Mouse (Mus musculus) large intestine, adult 2 months (tissue): Measurements from ENCODE around the gene Hspa13. TPM values are rescaled to one million over a fixed set of nuclear protein-coding genes. Genes with fewer than 3 reads are reported as not detected.

Source experiments
- DNase-seq: peaks from one replicate; pipeline ENCODE4 v3.0.0-alpha.2; 2012; ENCODE audit warnings: low read depth, low spot score
- WGBS: fragments of 180-500 bp; shearing (Covaris S2); methylation state at CpG from one replicate; pipeline ENCODE4 v1.1.7; 2018; 5-methylcytosine and 5-hydroxymethylcytosine counted together
- polyA plus RNA-seq: library from polyadenylated mRNA; depleted of rRNA; stranded (reverse); fragments of >200 nt; gene quantifications from 2 replicates; pipeline ENCODE4 v1.2.3, GENCODE M21; 2012; rRNA removed

Hspa13 gene
- polyA plus RNA-seq: 4.3 and 7.2 TPM in 2 replicates

DNA sequence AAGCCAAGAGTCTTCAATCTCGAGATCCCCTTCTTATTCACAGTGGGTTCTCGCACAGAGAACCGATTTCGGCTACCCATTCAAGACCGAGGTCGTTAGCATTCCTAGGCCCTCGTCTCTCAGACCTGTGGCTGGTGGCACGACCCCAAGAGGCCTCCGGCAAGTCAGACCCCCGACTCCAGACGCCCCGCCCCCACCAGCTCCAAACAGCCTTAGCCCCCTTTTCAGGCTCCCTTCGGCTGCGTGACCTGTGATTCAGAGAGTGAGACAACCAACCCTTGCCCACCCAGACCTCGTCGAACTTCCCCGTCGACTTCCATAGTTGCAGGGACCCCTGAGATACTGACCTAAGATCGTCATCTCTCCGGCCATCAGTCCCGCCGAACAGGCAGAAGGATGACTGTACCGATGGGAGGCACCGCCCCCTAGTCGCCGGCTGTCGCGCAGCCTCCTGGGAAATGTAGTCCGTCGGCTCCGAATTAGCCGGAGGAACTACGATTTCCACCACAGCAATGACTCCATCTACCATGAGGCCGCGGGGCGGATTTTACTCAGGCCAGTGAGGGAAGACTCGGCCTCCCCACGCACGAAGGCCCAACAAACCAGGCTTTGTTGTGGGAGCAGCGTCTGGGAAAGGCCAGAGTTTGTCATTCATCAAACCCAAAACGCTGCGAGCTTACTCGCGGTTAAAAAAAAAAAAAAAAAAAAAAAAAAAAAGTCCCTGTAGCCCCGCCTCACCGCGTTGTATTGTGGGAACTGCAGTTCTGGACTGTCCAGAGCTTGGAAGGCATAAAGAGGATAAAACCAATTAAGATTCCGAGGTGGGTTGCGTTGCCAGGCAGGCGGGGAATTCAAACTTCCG, at the start of gene Hspa13:
TSS of gene Hspa13 (minus strand) at position 717 of the 862 bp plus-strand sequence.
- WGBS: under 1% methylated on average over 51 of the region's 51 CpGs
- DNase-seq: peak; percentile 92

DNA sequence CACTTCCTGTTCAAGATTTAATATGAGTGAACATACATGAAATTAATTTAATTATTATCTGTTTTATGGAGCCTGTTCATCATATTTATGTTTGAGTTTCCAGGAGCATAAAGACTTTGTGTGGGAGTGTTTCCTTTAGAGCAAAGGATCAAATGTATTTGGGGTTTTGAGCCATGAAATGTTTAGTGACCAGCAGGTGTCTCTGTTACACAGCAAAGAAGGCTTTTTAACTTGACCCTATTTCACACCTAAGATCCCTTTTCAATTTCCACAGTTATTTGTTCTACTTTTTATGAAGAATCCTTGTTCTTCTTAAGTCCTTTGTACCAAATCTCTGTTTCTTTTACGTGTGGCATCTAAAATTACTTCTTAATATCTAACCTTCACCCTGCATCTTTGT, 12.4 kb upstream of the Hspa13 start:
- 26% methylated on average over 1 of the region's 1 CpGs for WGBS
- no peak for DNase-seq

DNA sequence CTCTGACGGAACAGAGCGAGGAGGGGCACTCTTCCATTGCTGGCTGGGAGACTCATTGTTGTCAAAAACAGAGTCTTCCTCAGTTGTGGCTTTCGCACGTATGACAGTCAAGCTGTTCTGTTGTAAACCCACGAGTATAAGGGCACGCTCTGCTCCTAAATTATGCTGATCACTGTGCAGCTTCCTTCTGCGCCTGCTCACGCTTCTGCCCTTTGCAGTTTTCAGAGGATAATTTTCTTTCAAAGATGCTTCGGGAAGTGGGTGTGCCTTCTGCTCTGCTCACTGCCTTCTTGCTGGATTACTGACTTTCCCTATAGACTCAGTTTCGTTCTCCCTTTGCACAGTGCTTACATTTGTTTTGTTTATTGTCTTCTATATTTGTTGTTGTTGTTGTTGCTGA, 6.3 kb upstream of the Hspa13 start:
- DNase-seq: no peak
- WGBS: 89% methylated on average over 10 of the region's 10 CpGs

DNA sequence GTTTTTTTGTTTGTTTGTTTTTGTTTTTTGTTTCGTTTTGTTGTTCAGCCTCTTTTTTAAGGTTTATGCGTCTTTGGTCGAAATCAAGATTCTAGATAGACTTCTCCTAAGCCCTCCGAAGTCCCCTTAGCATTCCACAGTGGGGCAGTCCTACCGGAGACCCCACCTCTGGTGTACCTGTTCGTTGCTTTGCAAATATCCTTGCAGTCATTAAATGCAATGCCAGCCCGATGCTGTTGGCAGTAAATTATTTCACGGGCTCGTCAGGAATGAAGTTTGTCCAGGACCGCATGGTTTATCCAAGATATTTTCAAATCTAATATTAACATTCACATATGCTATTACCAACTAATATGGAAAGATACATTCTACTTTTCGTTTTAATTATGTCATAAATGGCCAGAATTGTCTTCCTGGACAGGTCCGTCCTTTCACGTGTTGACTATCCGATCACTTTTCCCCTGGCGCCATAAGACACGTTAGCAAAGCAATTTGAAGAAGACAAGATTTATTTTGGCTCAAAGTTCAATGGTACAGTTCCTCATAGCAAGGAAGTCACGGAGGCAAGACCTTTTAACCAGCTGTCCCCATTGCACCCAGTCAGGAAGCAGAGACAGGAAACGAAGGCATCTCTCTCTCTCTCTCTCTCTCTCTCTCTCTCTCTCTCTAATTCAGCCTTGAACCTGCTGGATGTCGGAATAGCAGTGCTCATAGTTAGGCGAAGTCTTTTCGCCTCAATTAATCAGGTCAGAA, 522 bp upstream of the Hspa13 start:
- peak; percentile 67 for DNase-seq
- WGBS: 6% methylated on average over 21 of the region's 21 CpGs

DNA sequence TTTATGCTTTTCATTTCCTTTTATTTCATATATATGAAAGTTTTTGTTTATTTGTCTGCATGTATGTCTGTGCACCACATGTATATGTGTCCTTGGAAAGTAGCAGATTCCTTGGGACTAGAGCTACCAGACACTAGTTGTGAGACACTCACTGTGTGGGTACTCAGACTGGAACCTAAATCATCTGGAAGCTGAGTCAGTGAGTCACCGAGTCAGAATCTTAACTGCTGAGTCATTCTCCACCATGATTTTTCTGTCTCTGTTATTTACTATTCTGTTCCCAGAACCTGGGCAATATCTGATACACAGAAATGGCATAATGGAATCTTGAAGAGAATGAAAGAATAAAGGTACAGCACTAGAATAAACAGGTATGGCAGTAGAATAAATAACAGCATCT, 14.0 kb downstream of the Hspa13 start:
- DNase-seq: no peak
- 50% methylated on average over 1 of the region's 1 CpGs for WGBS

DNA sequence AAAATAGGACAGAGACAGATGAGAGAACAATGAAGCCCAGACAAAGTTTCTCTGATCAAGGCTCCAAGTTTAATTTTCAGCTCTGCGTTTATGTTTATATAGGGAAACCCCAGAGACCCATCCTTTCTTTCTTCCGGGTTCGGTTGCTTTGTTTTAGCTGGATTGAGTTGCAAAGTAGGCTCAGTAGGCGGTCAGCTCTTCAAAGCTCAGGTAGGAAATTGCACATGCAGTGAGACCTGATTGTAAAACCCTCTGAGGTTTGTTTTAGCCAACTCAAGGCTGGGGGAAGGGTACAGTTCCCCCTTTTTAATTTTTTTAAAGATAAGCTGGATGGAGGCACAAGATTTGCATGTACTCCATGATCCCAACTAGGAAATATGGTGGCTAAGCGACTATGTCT, 16.8 kb downstream of the Hspa13 start:
- no peak for DNase-seq
- WGBS: 63% methylated on average over 5 of the region's 5 CpGs

DNA sequence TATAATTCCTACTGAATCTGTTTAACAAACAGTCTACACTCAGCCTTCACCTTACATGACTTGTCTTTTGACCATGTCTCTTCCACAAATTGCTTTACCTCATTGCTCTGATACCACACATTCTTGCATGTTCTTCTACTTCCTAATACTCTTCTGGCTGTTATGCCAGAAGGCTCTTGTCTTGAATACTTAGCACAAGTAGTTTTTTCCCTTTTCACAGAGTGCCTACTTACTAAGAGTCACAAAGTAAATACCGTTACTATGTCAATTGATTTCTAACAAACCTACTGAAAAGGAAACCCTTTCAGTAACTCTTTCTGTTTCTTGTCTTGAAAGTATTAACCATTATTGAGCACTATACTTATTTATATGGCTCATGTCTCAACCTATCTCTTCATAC, 18.0 kb downstream of the Hspa13 start:
- 91% methylated on average over 1 of the region's 1 CpGs for WGBS
- no peak for DNase-seq

DNA sequence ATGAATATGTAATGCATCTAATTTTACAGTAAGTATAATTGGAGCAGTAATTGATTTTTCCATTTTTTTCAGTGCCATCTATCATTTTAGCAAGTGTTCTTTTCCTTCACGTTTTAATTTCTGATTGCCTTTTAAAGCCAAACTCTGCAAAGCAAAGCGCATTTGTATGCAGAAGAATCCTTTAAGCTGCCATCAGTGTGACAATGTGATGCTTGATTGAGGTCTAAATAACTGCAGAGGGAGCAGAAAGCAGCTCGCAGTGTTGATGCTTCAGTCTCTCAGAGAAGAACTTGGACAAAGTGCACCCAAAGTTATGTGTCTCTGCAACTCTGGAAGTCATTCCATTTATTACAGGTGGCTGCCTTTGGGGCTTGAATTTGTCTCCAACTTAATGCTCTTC, 22.9 kb downstream of the Hspa13 start:
- WGBS: 72% methylated on average over 3 of the region's 3 CpGs

DNA sequence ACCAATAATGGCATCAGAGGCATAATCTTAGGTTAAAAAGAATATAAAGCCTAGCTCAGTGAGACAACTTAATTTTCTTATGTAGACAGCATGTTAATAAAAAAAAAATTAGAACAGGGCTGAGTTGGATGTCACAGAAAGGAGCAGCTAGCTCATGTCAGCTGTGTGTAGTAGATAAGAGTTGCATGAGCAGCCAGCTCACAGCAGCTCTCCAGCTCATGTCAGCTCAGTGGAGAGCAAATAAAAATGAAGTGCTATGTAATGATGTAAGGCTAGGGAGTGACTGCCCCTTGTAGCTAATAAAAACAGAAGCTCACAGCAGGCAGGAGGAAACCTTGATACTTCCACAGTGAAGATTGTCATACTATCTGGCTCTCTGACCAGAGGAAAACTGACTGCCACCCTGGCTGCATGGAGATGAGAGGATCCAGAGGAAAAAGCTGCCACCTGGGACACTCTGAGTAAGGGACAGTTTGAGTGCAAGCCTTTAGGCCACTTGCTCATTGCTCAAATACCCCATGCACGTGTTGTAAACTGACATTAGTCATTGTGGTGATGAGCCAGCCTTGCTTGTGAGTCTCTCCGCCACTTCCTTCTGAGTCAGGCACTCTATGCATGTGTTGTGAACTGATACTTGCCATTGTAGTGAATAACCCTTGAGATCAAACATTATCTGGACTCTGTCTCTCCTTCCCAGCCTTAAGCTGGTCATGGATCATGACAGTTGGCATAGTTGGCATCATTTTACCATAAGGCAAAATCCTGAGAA, 49.3 kb downstream of the Hspa13 start:
- DNase-seq: no peak
- WGBS: 39% methylated on average over 2 of the region's 2 CpGs

More for the DNA sequence above, 22.9 kb downstream of the Hspa13 start:
- DNase-seq: no peak

DNA sequence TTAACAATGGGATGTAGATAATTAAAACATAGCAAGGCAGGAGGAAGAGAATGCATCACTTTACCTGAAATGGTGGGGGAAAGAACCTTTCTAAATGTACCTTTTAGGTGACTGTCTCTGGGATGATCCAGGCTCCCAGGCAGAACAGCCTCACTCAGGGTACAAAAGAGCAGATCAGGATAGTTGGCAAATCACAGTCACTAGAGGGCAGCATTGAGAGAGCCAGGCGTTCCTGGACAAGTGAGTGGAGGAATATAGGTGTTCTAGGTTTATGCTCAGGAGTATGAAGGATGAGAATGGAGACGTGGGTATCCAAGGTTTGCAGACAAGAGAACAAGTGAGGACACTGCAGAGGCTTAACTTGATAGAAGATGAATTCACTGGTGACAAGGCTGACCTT, 70.7 kb downstream of the Hspa13 start:
- DNase-seq: peak; percentile 21
- 4% methylated on average over 2 of the region's 2 CpGs for whole genome bisulfite sequencing

Other genes with a start within 250 kb of the Hspa13 start
- gene Lipi, start 181.0 kb downstream of the Hspa13 start, polyA plus RNA-seq: not detected in 2 replicates
- gene Rbm11, start 174.3 kb downstream of the Hspa13 start, polyA plus RNA-seq: 0.05 and 0.10 TPM in 2 replicates